Mouse (Mus musculus) embryonic fibroblast, embryonic 13.5 days (primary cell): ENCODE measurements around the gene Robo1. TPM values are rescaled to one million over a fixed set of nuclear protein-coding genes. Genes with fewer than 3 reads are reported as not detected.

Source experiments
- H3K27ac ChIP-seq: 2 replicates; pipeline ENCODE4 v1.5.1; 2012; ENCODE audit warnings: low read length, control low read depth, inconsistent platforms; ENCODE audit not compliant: insufficient read depth
- H3K4me1 ChIP-seq: 2 replicates; pipeline ENCODE4 v1.6.1; 2011; ENCODE audit warnings: low read length; ENCODE audit not compliant: control insufficient read depth, insufficient read depth
- H3K4me3 ChIP-seq: 2 replicates; pipeline ENCODE4 v1.5.1; 2011; ENCODE audit warnings: mild to moderate bottlenecking, control low read depth, low read length; ENCODE audit not compliant: insufficient read depth
- CTCF ChIP-seq: IDR thresholded peaks from 2 replicates; pipeline ENCODE4 v1.5.1; 2011; ENCODE audit warnings: mild to moderate bottlenecking, control low read depth, low read length, moderate library complexity, borderline replicate concordance; ENCODE audit not compliant: insufficient read depth
- POLR2A ChIP-seq: IDR thresholded peaks from 2 replicates; pipeline ENCODE4 v1.6.1; 2011; ENCODE audit warnings: low read depth, mild to moderate bottlenecking, control low read depth, low read length, moderate library complexity
- polyA plus RNA-seq: library from polyadenylated mRNA; stranded (reverse); fragments of >200 nt; gene quantifications from 2 replicates; pipeline ENCODE4 v1.2.4, GENCODE M21; 2011; ENCODE audit warnings: low read depth; ENCODE audit not compliant: missing spikeins, insufficient read length

The Robo1 gene
- polyA plus RNA-seq, 1 experiment, result 29.7 TPM

- H3K4me3 ChIP-seq, result no peak overlapping the region
- TF ChIP-seq POLR2A (no peak), CTCF (no peak)
- H3K4me1 ChIP-seq, result no peaks in the 10 kb centered on the region
- H3K27ac ChIP-seq, result no peak overlapping the region
These were observed 490.4 kb downstream of the Robo1 start for GRCm38 (mm10) chr16:72798405-72798949.

- no peak overlapping the region for H3K27ac ChIP-seq
These were observed 492.1 kb downstream of the Robo1 start for GRCm38 (mm10) chr16:72800121-72800749.

GRCm38 (mm10) chr16:72800788-72801187 lies 492.7 kb downstream of the Robo1 start:
- TF ChIP-seq CTCF (no peak), POLR2A (no peak)
- no peak overlapping the region for H3K27ac ChIP-seq
- H3K4me1 ChIP-seq, result no peaks in the 10 kb centered on the region
- H3K4me3 ChIP-seq, result no peak overlapping the region

More at GRCm38 (mm10) chr16:72800121-72800749, 492.1 kb downstream of the Robo1 start:
- Histone ChIP-seq H3K4me3 (no peak overlapping the region), H3K4me1 (no peaks in the 10 kb centered on the region)
- TF ChIP-seq POLR2A, result no peak
- no peak for TF ChIP-seq CTCF

- H3K4me3 ChIP-seq, result peak overlapping the region; percentile 12
- peaks cover 5% of the 10 kb centered on the region; the same call in 1 of the 2 replicates for H3K4me1 ChIP-seq
- TF ChIP-seq CTCF (no peak), POLR2A (no peak)
- peak overlapping the region; percentile 43; the same call in 1 of the 2 replicates for H3K27ac ChIP-seq
These were observed 500.2 kb downstream of the Robo1 start for GRCm38 (mm10) chr16:72808351-72808750.

- no peak overlapping the region for H3K27ac ChIP-seq
- H3K4me1 ChIP-seq, result peaks cover 5% of the 10 kb centered on the region; the same call in 1 of the 2 replicates
- TF ChIP-seq POLR2A (no peak), CTCF (no peak)
- H3K4me3 ChIP-seq, result no peak overlapping the region
These were observed 502.8 kb downstream of the Robo1 start for GRCm38 (mm10) chr16:72810942-72811341.

- H3K27ac ChIP-seq, result no peak overlapping the region
- peaks cover 5% of the 10 kb centered on the region; the same call in 1 of the 2 replicates for H3K4me1 ChIP-seq
- TF ChIP-seq POLR2A (no peak), CTCF (no peak)
- H3K4me3 ChIP-seq, result no peak overlapping the region
These were observed 503.4 kb downstream of the Robo1 start for GRCm38 (mm10) chr16:72811494-72811893.

GRCm38 (mm10) chr16:72811908-72812307 lies 503.8 kb downstream of the Robo1 start:
- Histone ChIP-seq H3K4me3 (no peak overlapping the region), H3K27ac (no peak overlapping the region), H3K4me1 (peaks cover 2% of the 10 kb centered on the region; the same call in 1 of the 2 replicates)
- no peak for TF ChIP-seq POLR2A
- no peak for TF ChIP-seq CTCF

- Histone ChIP-seq H3K4me1 (peaks cover 5% of the 10 kb centered on the region), H3K27ac (0 out of 2 replicates have a peak overlapping the region, but pooled peaks have one; percentile 31), H3K4me3 (no peak overlapping the region)
- TF ChIP-seq CTCF, result no peak
- no peak for TF ChIP-seq POLR2A
These were observed 520.3 kb downstream of the Robo1 start for GRCm38 (mm10) chr16:72828381-72828780.

- no peak overlapping the region for H3K27ac ChIP-seq
- no peak for TF ChIP-seq POLR2A
- TF ChIP-seq CTCF, result no peak
- no peak overlapping the region for H3K4me3 ChIP-seq
- H3K4me1 ChIP-seq, result peaks cover 5% of the 10 kb centered on the region
These were observed 521.4 kb downstream of the Robo1 start for GRCm38 (mm10) chr16:72829530-72829929.

GRCm38 (mm10) chr16:72830394-72831056 lies 522.4 kb downstream of the Robo1 start:
- no peak overlapping the region for H3K27ac ChIP-seq
- TF ChIP-seq POLR2A (no peak), CTCF (no peak)
- H3K4me1 ChIP-seq, result peaks cover 5% of the 10 kb centered on the region
- no peak overlapping the region for H3K4me3 ChIP-seq
